Mouse (Mus musculus): ENCODE results near the gene Tnrc6b.

GRCm38 (mm10) chr15:80765381-80765780, 54.3 kb downstream of the Tnrc6b start:
- TF ChIP-seq ZNF384 (IDR thresholded peaks at IDR 0.05; ENCODE audit: low read depth, low read length) (no peak), HCFC1 (IDR thresholded peaks at IDR 0.05; ENCODE audit: borderline replicate concordance, insufficient read depth, low read length) (no peak)

Measured in ES-E14 (cell line).